Mouse (Mus musculus) kidney, adult 2 months (tissue): Measurements from ENCODE around the gene Uvrag.

ENCODE experiments used
- CTCF ChIP-seq: fragments of 200-500 bp; conservative IDR thresholded peaks from 2 replicates; pipeline ENCODE4 v1.5.1; 2011; ENCODE audit warnings: low read depth, mild to moderate bottlenecking, control low read depth, low read length, moderate library complexity, mixed read lengths; ENCODE audit not compliant: insufficient read depth, insufficient read length
- POLR2A ChIP-seq: fragments of 200-500 bp; IDR thresholded peaks from one replicate; pipeline ENCODE4 v1.6.1; 2011; ENCODE audit warnings: low read depth, low read length, control low read depth

- no peak for TF ChIP-seq CTCF
- TF ChIP-seq POLR2A = no peak
Measured at GRCm38 (mm10) chr7:98911276-98911675, 229.7 kb downstream of the Uvrag start.
